Mouse (Mus musculus) E14TG2a.4 (cell line): Measurements from ENCODE around the gene Kri1.

Experiments used
- H3K27me3 ChIP-seq: 2 replicates; pipeline ENCODE4 v1.6.1; 2014; ENCODE audit warnings: low read length, control low read depth; ENCODE audit not compliant: insufficient read depth
- H3K36me3 ChIP-seq: 2 replicates; pipeline ENCODE4 v1.6.1; 2014; ENCODE audit warnings: low read length, control low read depth; ENCODE audit not compliant: insufficient read depth
- H3K4me1 ChIP-seq: replicated peaks from 2 replicates; pipeline ENCODE4 v1.6.1; 2014; ENCODE audit warnings: low read depth, low read length, control low read depth
- H3K4me3 ChIP-seq: replicated peaks from 2 replicates; pipeline ENCODE4 v1.5.1; 2014; ENCODE audit warnings: mild to moderate bottlenecking, low read length
- H3K9me3 ChIP-seq: 2 replicates; pipeline ENCODE4 v1.6.1; 2014; ENCODE audit warnings: low read length, control low read depth
- CTCF ChIP-seq: conservative IDR thresholded peaks from 2 replicates; pipeline ENCODE4 v1.5.1; 2014; ENCODE audit warnings: low read length
- NANOG ChIP-seq: IDR thresholded peaks from 2 replicates; pipeline ENCODE4 v1.6.1; 2014; ENCODE audit warnings: borderline replicate concordance, low read length, mixed read lengths
- POU5F1 ChIP-seq: IDR thresholded peaks from 2 replicates; pipeline ENCODE4 v1.6.1; 2014; ENCODE audit warnings: low read length, borderline replicate concordance

Kri1 gene

GRCm38 (mm10) chr9:21249629-21250508, 37.9 kb downstream of the Kri1 start:
- TF ChIP-seq NANOG (no peak), CTCF (no peak), POU5F1 (no peak)
- peaks cover 45% of the 10 kb centered on the region for H3K4me1 ChIP-seq
- H3K9me3 ChIP-seq = no peaks in the 10 kb centered on the region
- no peak overlapping the region for H3K4me3 ChIP-seq
- H3K36me3 ChIP-seq = no peaks in the 10 kb centered on the region
- H3K27me3 ChIP-seq = peaks cover 54% of the 10 kb centered on the region

- TF ChIP-seq POU5F1 (no peak), CTCF (no peak)
- H3K4me3 ChIP-seq = peak within 1 kb of the TSS; percentile 73
- no peaks in the 10 kb centered on the region for H3K9me3 ChIP-seq
- H3K36me3 ChIP-seq = no peaks in the 10 kb centered on the region
- H3K4me1 ChIP-seq = peaks cover 54% of the 10 kb centered on the region
- peaks cover 70% of the 10 kb centered on the region for H3K27me3 ChIP-seq
Observed at GRCm38 (mm10) chr9:21248326-21248725, 39.4 kb downstream of the Kri1 start, which contains the start of gene S1pr5. Gene S1pr5, minus strand, starts transcription at chr9:21248443.

- peaks cover 54% of the 10 kb centered on the region for H3K4me1 ChIP-seq
- H3K27me3 ChIP-seq = peaks cover 84% of the 10 kb centered on the region
- no peaks in the 10 kb centered on the region for H3K36me3 ChIP-seq
- H3K9me3 ChIP-seq = no peaks in the 10 kb centered on the region
- no peak overlapping the region for H3K4me3 ChIP-seq
- no peak for TF ChIP-seq CTCF
- TF ChIP-seq NANOG = no peak
- no peak for TF ChIP-seq POU5F1
Observed at GRCm38 (mm10) chr9:21246342-21246741, 41.4 kb downstream of the Kri1 start.

GRCm38 (mm10) chr9:21245113-21245487, 42.7 kb downstream of the Kri1 start:
- Histone ChIP-seq H3K9me3 (no peaks in the 10 kb centered on the region), H3K36me3 (no peaks in the 10 kb centered on the region), H3K4me1 (peaks cover 55% of the 10 kb centered on the region), H3K27me3 (peaks cover 79% of the 10 kb centered on the region), H3K4me3 (peak overlapping the region; percentile 78)
- TF ChIP-seq CTCF = no peak
- no peak for TF ChIP-seq POU5F1
- no peak for TF ChIP-seq NANOG

GRCm38 (mm10) chr9:21244428-21245112, 43.2 kb downstream of the Kri1 start:
- TF ChIP-seq NANOG (no peak), POU5F1 (no peak)
- Histone ChIP-seq H3K4me3 (peak overlapping the region; percentile 78), H3K9me3 (no peaks in the 10 kb centered on the region), H3K4me1 (peaks cover 55% of the 10 kb centered on the region), H3K27me3 (peaks cover 74% of the 10 kb centered on the region), H3K36me3 (no peaks in the 10 kb centered on the region)

GRCm38 (mm10) chr9:21243826-21244427, 43.8 kb downstream of the Kri1 start:
- TF ChIP-seq NANOG (no peak), CTCF (no peak), POU5F1 (no peak)
- peaks cover 56% of the 10 kb centered on the region for H3K4me1 ChIP-seq
- peak overlapping the region; percentile 78 for H3K4me3 ChIP-seq
- no peaks in the 10 kb centered on the region for H3K9me3 ChIP-seq
- peaks cover 68% of the 10 kb centered on the region for H3K27me3 ChIP-seq
- no peaks in the 10 kb centered on the region for H3K36me3 ChIP-seq

GRCm38 (mm10) chr9:21241343-21241742, 46.4 kb downstream of the Kri1 start:
- Histone ChIP-seq H3K9me3 (no peaks in the 10 kb centered on the region), H3K4me3 (no peak overlapping the region), H3K36me3 (peaks cover 11% of the 10 kb centered on the region), H3K4me1 (peaks cover 60% of the 10 kb centered on the region), H3K27me3 (peaks cover 47% of the 10 kb centered on the region)
- TF ChIP-seq POU5F1 (no peak), NANOG (no peak), CTCF (peak; percentile 100)

GRCm38 (mm10) chr9:21239465-21239848, 48.3 kb downstream of the Kri1 start:
- no peaks in the 10 kb centered on the region for H3K9me3 ChIP-seq
- H3K36me3 ChIP-seq = peaks cover 29% of the 10 kb centered on the region
- peak overlapping the region; percentile 92 for H3K4me3 ChIP-seq
- no peak for TF ChIP-seq NANOG
- TF ChIP-seq CTCF = no peak
- no peak for TF ChIP-seq POU5F1
- H3K27me3 ChIP-seq = peaks cover 28% of the 10 kb centered on the region
- peaks cover 68% of the 10 kb centered on the region for H3K4me1 ChIP-seq
